Mouse (Mus musculus): ENCODE measurements around the gene Mapkapk5.

- TF ChIP-seq POLR2A (IDR thresholded peaks at IDR 0.05; ENCODE audit: borderline replicate concordance, extremely low read depth, low read depth, low read length): no peak
- no peak for TF ChIP-seq CTCF (IDR thresholded peaks at IDR 0.05; ENCODE audit: insufficient read depth, low read length)
Measured at GRCm38 (mm10) chr5:121506846-121507245, 38.9 kb downstream of the Mapkapk5 start.

Data from lung, adult 2 months (tissue).